Mouse (Mus musculus) CH12F3 (cell line): ENCODE measurements around the gene Ppil4.

ENCODE experiments used
- in situ Hi-C: fragments of 300-500 bp; cut with MboI; formaldehyde crosslinking; loops from 2 replicates; pipeline ENCODE4 v1.14.3; 2020; ENCODE audit warnings: low sequenced_read_pairs

Gene Ppil4

GRCm38 (mm10) chr10:7860494-7860893 lies 67.8 kb downstream of the Ppil4 start:
- in situ Hi-C loops, result no loop called here

- in situ Hi-C loops, result no loop called here
These were observed 68.7 kb downstream of the Ppil4 start for GRCm38 (mm10) chr10:7861259-7861936.

- in situ Hi-C loops, result no loop called here
These were observed 69.4 kb downstream of the Ppil4 start for GRCm38 (mm10) chr10:7861937-7862657.

- in situ Hi-C loops, result no loop called here
These were observed 70.7 kb downstream of the Ppil4 start for GRCm38 (mm10) chr10:7863411-7863810.

- in situ Hi-C loops, result no loop called here
These were observed 71.5 kb downstream of the Ppil4 start for GRCm38 (mm10) chr10:7864184-7864583.

GRCm38 (mm10) chr10:7864806-7865205 lies 72.1 kb downstream of the Ppil4 start:
- in situ Hi-C loops, result no loop called here

GRCm38 (mm10) chr10:7866762-7867665 lies 74.3 kb downstream of the Ppil4 start:
- in situ Hi-C loops, result no loop called here

- in situ Hi-C loops, result no loop called here
These were observed 75.0 kb downstream of the Ppil4 start for GRCm38 (mm10) chr10:7867666-7868030.

- in situ Hi-C loops, result no loop called here
These were observed 77.1 kb downstream of the Ppil4 start for GRCm38 (mm10) chr10:7869746-7870145.

- in situ Hi-C loops, result no loop called here
These were observed 78.1 kb downstream of the Ppil4 start for GRCm38 (mm10) chr10:7870571-7871315.

- in situ Hi-C loops, result no loop called here
These were observed 78.8 kb downstream of the Ppil4 start for GRCm38 (mm10) chr10:7871381-7872020.
